Mouse (Mus musculus): Measurements from ENCODE around the gene Angpt4. TPM values are rescaled to one million over a fixed set of nuclear protein-coding genes. Genes with fewer than 3 reads are reported as not detected.

The Angpt4 gene
- polyA plus RNA-seq (2012; rRNA removed), result 25.7 and 26.6 TPM in 2 replicates

GRCm38 (mm10) chr2:151910919-151911500, at the start of gene Angpt4:
Gene Angpt4, plus strand, starts transcription at chr2:151911210.

GRCm38 (mm10) chr2:151979470-151980354, 68.7 kb downstream of the Angpt4 start, which contains the start of gene Fam110a:
Gene Fam110a, minus strand, starts transcription at chr2:151980219.

Other genes starting within 250 kb of the Angpt4 start
- gene Rad21l, start 242.7 kb upstream of the Angpt4 start, polyA plus RNA-seq (2012; rRNA removed), result not detected in 2 replicates
- gene Tmem74b, start 209.2 kb upstream of the Angpt4 start, polyA plus RNA-seq (2012; rRNA removed), result 1.2 and 1.4 TPM in 2 replicates
- 45.6 and 60.4 TPM in 2 replicates for gene Psmf1, start 167.0 kb upstream of the Angpt4 start, polyA plus RNA-seq (2012; rRNA removed)
- 0.07 and 0.18 TPM in 2 replicates for gene Rspo4, start 68.3 kb upstream of the Angpt4 start, polyA plus RNA-seq (2012; rRNA removed)
- 31.5 and 35.5 TPM in 2 replicates for gene Fam110a, start 69.0 kb downstream of the Angpt4 start, polyA plus RNA-seq (2012; rRNA removed)
- gene Slc52a3, start 85.3 kb downstream of the Angpt4 start, polyA plus RNA-seq (2012; rRNA removed), result 20.8 and 21.7 TPM in 2 replicates
- 0.06 TPM in 1 of 2 replicates, not detected in the other for gene Scrt2, start 170.3 kb downstream of the Angpt4 start, polyA plus RNA-seq (2012; rRNA removed)
- gene Srxn1, start 194.3 kb downstream of the Angpt4 start, polyA plus RNA-seq (2012; rRNA removed), result 76.5 and 90.4 TPM in 2 replicates
- gene Tcf15, start 232.4 kb downstream of the Angpt4 start, polyA plus RNA-seq (2012; rRNA removed), result 13.4 and 20.7 TPM in 2 replicates

Data from ovary, adult 2 months (tissue).